Mouse (Mus musculus) gastrocnemius, adult 18-20 months (tissue): ENCODE data around the gene Smarca4. TPM values are rescaled to one million over a fixed set of nuclear protein-coding genes. Genes with fewer than 3 reads are reported as not detected.
"Not testable (repeated sequence)": the region's sequence is repeated elsewhere in the genome, so short reads cannot be mapped to it uniquely, and the experiment has no call there.

Experiments
- DNase-seq: peaks from one replicate; pipeline ENCODE4 v3.0.0; 2021; ENCODE audit warnings: low spot score
- total RNA-seq, 2 experiments: library from RNA; stranded (reverse); gene quantifications; 2 replicates each; pipeline ENCODE4 v1.2.3; 2021

Gene Smarca4
- total RNA-seq, 2 experiments from 2014 or later, result 38.6 to 42.1 TPM

GRCm38 (mm10) chr9:21652263-21652662 is 36.3 kb downstream of the Smarca4 start:
- no peak for DNase-seq

- no peak for DNase-seq
Measured at GRCm38 (mm10) chr9:21653253-21653652, 37.3 kb downstream of the Smarca4 start.

- no peak for DNase-seq
Measured at GRCm38 (mm10) chr9:21662034-21662433, 46.1 kb downstream of the Smarca4 start.

- no peak for DNase-seq
Measured at GRCm38 (mm10) chr9:21668946-21669345, 53.0 kb downstream of the Smarca4 start.

- DNase-seq, result no peak
Measured at GRCm38 (mm10) chr9:21670354-21670753, 54.4 kb downstream of the Smarca4 start.

GRCm38 (mm10) chr9:21671753-21672152 is 55.8 kb downstream of the Smarca4 start:
- no peak for DNase-seq

GRCm38 (mm10) chr9:21677706-21678105 is 61.7 kb downstream of the Smarca4 start:
- no peak for DNase-seq

- no peak for DNase-seq
Measured at GRCm38 (mm10) chr9:21680448-21680847, 64.5 kb downstream of the Smarca4 start.

GRCm38 (mm10) chr9:21682827-21683226 is 66.9 kb downstream of the Smarca4 start:
- DNase-seq, result no peak

- DNase-seq, result peak; percentile 8
Measured at GRCm38 (mm10) chr9:21683897-21684296, 67.9 kb downstream of the Smarca4 start.

- DNase-seq, result no peak
Measured at GRCm38 (mm10) chr9:21688554-21688953, 72.6 kb downstream of the Smarca4 start.

- DNase-seq, result no peak
Measured at GRCm38 (mm10) chr9:21690031-21690430, 74.1 kb downstream of the Smarca4 start.

- DNase-seq, result peak; percentile 13
Measured at GRCm38 (mm10) chr9:21691862-21692261, 75.9 kb downstream of the Smarca4 start.

- DNase-seq, result no peak
Measured at GRCm38 (mm10) chr9:21692491-21692890, 76.5 kb downstream of the Smarca4 start.

- no peak for DNase-seq
Measured at GRCm38 (mm10) chr9:21694071-21694470, 78.1 kb downstream of the Smarca4 start.

- DNase-seq, result no peak
Measured at GRCm38 (mm10) chr9:21695229-21695792, 79.3 kb downstream of the Smarca4 start.

GRCm38 (mm10) chr9:21697121-21697520 is 81.2 kb downstream of the Smarca4 start:
- DNase-seq, result no peak

GRCm38 (mm10) chr9:21699280-21699679 is 83.3 kb downstream of the Smarca4 start:
- DNase-seq, result not testable (repeated sequence)

GRCm38 (mm10) chr9:21701091-21701490 is 85.1 kb downstream of the Smarca4 start:
- DNase-seq, result no peak

- no peak for DNase-seq
Measured at GRCm38 (mm10) chr9:21703494-21703893, 87.5 kb downstream of the Smarca4 start.

- no peak for DNase-seq
Measured at GRCm38 (mm10) chr9:21706085-21706484, 90.1 kb downstream of the Smarca4 start.

GRCm38 (mm10) chr9:21706586-21707265 is 90.8 kb downstream of the Smarca4 start:
- DNase-seq, result no peak

- DNase-seq, result no peak
Measured at GRCm38 (mm10) chr9:21709340-21709739, 93.4 kb downstream of the Smarca4 start.
